Mouse (Mus musculus) liver, adult 2 months (tissue): Measurements from ENCODE around the gene Bcl2l15. TPM values are rescaled to one million over a fixed set of nuclear protein-coding genes. Genes with fewer than 3 reads are reported as not detected.

ENCODE experiments used
- DNase-seq: peaks from one replicate; pipeline ENCODE4 v3.0.0-alpha.2; 2011; ENCODE audit warnings: low read depth, low spot score; ENCODE audit errors: extremely low read depth
- H3K27ac ChIP-seq: fragments of 200-500 bp; replicated peaks from 2 replicates; pipeline ENCODE4 v1.5.1; 2012; ENCODE audit warnings: low read depth, mild to moderate bottlenecking, control low read depth, inconsistent platforms, low read length; ENCODE audit not compliant: insufficient read depth
- H3K27me3 ChIP-seq: fragments of 200-500 bp; 2 replicates; pipeline ENCODE4 v1.6.1; 2012; ENCODE audit warnings: mild to moderate bottlenecking, moderate library complexity, low read length, inconsistent platforms; ENCODE audit not compliant: control insufficient read depth, insufficient read depth
- H3K36me3 ChIP-seq: fragments of 200-500 bp; 2 replicates; pipeline ENCODE4 v1.6.1; 2012; ENCODE audit warnings: low read length, inconsistent platforms; ENCODE audit not compliant: control insufficient read depth, insufficient read depth
- H3K4me1 ChIP-seq: fragments of 200-500 bp; 2 replicates; pipeline ENCODE4 v1.6.1; 2011; ENCODE audit warnings: low read length; ENCODE audit not compliant: control insufficient read depth, insufficient read depth
- H3K4me3 ChIP-seq: fragments of 200-500 bp; 2 replicates; pipeline ENCODE4 v1.5.1; 2011; ENCODE audit warnings: low read depth, mild to moderate bottlenecking, control low read depth, low read length, moderate library complexity; ENCODE audit not compliant: insufficient read depth
- H3K79me2 ChIP-seq: fragments of 200-500 bp; 2 replicates; pipeline ENCODE4 v1.6.1; 2012; ENCODE audit warnings: inconsistent platforms, mild to moderate bottlenecking, low read length, moderate library complexity; ENCODE audit not compliant: control insufficient read depth, insufficient read depth
- H3K9ac ChIP-seq: fragments of 200-500 bp; 2 replicates; pipeline ENCODE4 v1.6.1; 2012; ENCODE audit warnings: low read depth, mild to moderate bottlenecking, control low read depth, inconsistent platforms, low read length
- CTCF ChIP-seq: fragments of 200-500 bp; IDR thresholded peaks from 2 replicates; pipeline ENCODE4 v1.5.1; 2011; ENCODE audit warnings: low read depth, low read length, control low read depth
- POLR2A ChIP-seq: fragments of 200-500 bp; IDR thresholded peaks from 2 replicates; pipeline ENCODE4 v1.6.1; 2011; ENCODE audit warnings: low read length, control low read depth; ENCODE audit not compliant: insufficient read depth; ENCODE audit errors: extremely low read depth
- WGBS: fragments of 180-500 bp; shearing (Covaris S2); methylation state at CpG from one replicate; pipeline ENCODE4 v1.1.7; 2018; 5-methylcytosine and 5-hydroxymethylcytosine counted together
- polyA plus RNA-seq: library from polyadenylated mRNA; depleted of rRNA; stranded (reverse); fragments of >200 nt; gene quantifications from 2 replicates; pipeline ENCODE4 v1.2.3, GENCODE M21; 2012
- total RNA-seq: library from RNA; depleted of rRNA; stranded (reverse); fragments of >200 nt; gene quantifications from 2 replicates; pipeline ENCODE4 v1.2.3, GENCODE M21; 2014

The Bcl2l15 gene
- total and polyA plus RNA-seq, 2 experiments: not detected

DNA sequence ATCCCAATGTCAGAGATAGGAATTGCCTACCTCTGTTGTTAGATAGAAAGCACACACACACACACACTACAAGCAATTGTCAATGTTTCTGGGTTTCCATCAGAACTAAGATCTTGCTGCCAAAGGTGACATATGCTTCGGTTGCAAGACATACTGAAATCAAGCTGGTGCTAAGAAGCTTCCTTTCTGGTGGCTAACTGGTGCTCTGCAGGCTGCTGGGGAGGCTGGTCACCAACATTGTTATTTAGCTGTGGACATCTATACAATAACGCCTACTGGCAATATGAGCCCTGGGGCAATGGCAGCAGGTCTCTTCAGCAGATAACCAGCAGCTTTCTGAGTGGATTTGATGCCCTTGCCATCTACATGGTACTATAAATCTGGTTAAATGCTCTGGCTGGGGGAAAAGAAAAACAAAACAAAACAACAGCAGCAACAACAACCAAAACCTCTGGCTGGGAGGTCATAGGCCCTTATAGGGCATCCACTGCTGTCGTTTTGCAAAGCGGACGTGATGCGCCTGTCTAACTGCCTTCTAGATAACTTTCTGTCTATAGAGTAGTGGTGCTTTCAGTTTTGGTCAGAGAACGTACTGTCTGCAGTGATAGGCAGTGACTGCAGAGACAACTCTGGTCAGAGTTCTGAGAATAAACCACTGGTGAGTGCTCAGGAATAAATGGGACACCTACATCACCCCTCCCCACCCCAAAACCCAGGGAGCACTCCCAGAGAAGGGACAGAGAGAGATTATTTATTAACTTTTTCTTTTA lies 24.8 kb downstream of the Bcl2l15 start:
- peak; percentile 13 for DNase-seq
- no peaks in the 10 kb centered on the region for H3K36me3 ChIP-seq
- H3K9ac ChIP-seq: no peak overlapping the region
- WGBS: 85% methylated on average over 7 of the region's 7 CpGs
- no peaks in the 10 kb centered on the region for H3K4me1 ChIP-seq
- H3K4me3 ChIP-seq: no peak overlapping the region
- no peaks in the 10 kb centered on the region for H3K27me3 ChIP-seq
- H3K27ac ChIP-seq: peak overlapping the region; percentile 51; the same call in 1 of the 2 replicates
- no peak for TF ChIP-seq CTCF
- no peak for TF ChIP-seq POLR2A
- no peaks in the 10 kb centered on the region for H3K79me2 ChIP-seq

GRCm38 (mm10) chr3:103857977-103858563 lies 25.7 kb downstream of the Bcl2l15 start:
- TF ChIP-seq POLR2A: no peak
- TF ChIP-seq CTCF: no peak
- Histone ChIP-seq H3K27ac (peak overlapping the region; percentile 51), H3K4me3 (no peak overlapping the region), H3K79me2 (no peaks in the 10 kb centered on the region), H3K4me1 (no peaks in the 10 kb centered on the region), H3K27me3 (no peaks in the 10 kb centered on the region), H3K9ac (peak overlapping the region; percentile 21; the same call in 1 of the 2 replicates), H3K36me3 (no peaks in the 10 kb centered on the region)
- 85% methylated on average over 6 of the region's 6 CpGs for WGBS
- DNase-seq: no peak

DNA sequence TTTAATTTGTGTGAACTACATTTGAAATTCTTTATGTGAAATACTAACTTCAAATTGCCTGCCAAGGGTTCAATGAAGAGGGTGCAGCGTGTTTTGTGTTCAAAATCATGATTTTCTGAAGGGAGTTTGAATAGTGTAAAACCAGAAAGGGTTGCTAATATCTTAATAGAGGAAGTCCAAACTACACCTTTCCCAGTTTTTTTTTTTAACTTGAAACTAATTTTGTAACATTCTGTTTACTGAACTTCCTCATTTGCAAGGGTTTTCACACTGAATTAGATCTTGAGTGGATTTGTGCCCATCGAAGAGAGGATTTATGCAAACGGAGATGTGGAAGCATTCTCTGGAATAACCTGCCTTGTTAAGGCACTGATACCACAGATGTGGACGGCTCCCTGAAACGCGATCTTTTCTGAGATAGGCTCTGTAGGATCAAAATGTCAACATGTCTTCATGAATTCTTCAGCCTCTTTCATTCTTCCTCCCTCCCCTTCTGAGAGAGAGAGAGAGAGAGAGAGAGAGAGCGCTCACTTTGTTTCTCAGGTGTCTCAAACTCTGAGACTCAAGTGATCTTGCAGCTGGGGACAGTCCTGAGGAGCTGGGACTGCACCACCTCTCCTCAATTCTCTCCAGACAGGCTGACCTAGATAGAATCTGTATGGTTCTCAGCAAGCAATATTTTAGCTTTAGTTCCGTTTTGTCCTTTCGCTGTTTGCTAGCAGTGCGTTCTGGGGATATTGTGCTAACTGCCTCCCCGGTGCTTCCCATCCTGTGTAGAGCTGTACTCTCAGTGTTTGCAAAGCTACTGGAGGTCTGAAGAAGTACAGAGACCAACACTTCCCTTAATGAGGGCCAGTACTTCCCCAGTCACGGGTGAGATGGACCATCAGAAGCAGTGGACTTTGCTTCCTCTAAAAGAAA lies 26.7 kb downstream of the Bcl2l15 start, which contains the start of gene Ptpn22:
Ptpn22 (plus strand) TSS at position 915 of the 921 bp plus-strand sequence.
- no peaks in the 10 kb centered on the region for H3K4me1 ChIP-seq
- no peaks in the 10 kb centered on the region for H3K36me3 ChIP-seq
- WGBS: 64% methylated on average over 12 of the region's 12 CpGs
- no peak for TF ChIP-seq CTCF
- TF ChIP-seq POLR2A: no peak
- DNase-seq: peak; percentile 45
- no peak within 1 kb of the TSS for H3K9ac ChIP-seq
- H3K27me3 ChIP-seq: no peaks in the 10 kb centered on the region
- H3K27ac ChIP-seq: peak within 1 kb of the TSS; percentile 51
- H3K79me2 ChIP-seq: no peaks in the 10 kb centered on the region
- no peak within 1 kb of the TSS; the same call in 1 of the 2 replicates for H3K4me3 ChIP-seq

- 78% methylated on average over 6 of the region's 6 CpGs for WGBS
- peak overlapping the region; percentile 30; the same call in 1 of the 2 replicates for H3K27ac ChIP-seq
- H3K27me3 ChIP-seq: no peaks in the 10 kb centered on the region
- peaks cover 2% of the 10 kb centered on the region; the same call in 1 of the 2 replicates for H3K4me1 ChIP-seq
- H3K36me3 ChIP-seq: no peaks in the 10 kb centered on the region
- H3K9ac ChIP-seq: no peak overlapping the region
- DNase-seq: peak; percentile 48
- no peak overlapping the region for H3K4me3 ChIP-seq
- no peak for TF ChIP-seq POLR2A
- no peak for TF ChIP-seq CTCF
- no peaks in the 10 kb centered on the region for H3K79me2 ChIP-seq
Observed at GRCm38 (mm10) chr3:103859851-103860391, 27.5 kb downstream of the Bcl2l15 start.

GRCm38 (mm10) chr3:103862721-103863220 lies 30.4 kb downstream of the Bcl2l15 start:
- TF ChIP-seq CTCF (no peak), POLR2A (no peak)
- DNase-seq: peak; percentile 70
- Histone ChIP-seq H3K36me3 (no peaks in the 10 kb centered on the region), H3K27ac (no peak overlapping the region), H3K4me1 (peaks cover 2% of the 10 kb centered on the region; the same call in 1 of the 2 replicates), H3K4me3 (no peak overlapping the region), H3K79me2 (no peaks in the 10 kb centered on the region), H3K9ac (no peak overlapping the region), H3K27me3 (no peaks in the 10 kb centered on the region)
- 77% methylated on average over 4 of the region's 4 CpGs for WGBS
